Mouse (Mus musculus) intestine, embryonic 15.5 days (tissue): Measurements from ENCODE around the gene Msln. TPM values are rescaled to one million over a fixed set of nuclear protein-coding genes. Genes with fewer than 3 reads are reported as not detected.
A peak's percentile ranks its signal among the peaks of the same experiment; 100 is the strongest.

ENCODE experiments used
- ATAC-seq: fragments of 200-750 bp; cut with Nextera tagmentation; 2 replicates; pipeline ENCODE4 v1.8.0; 2017; ENCODE audit warnings: moderate TSS enrichment, moderate library complexity
- H3K27ac ChIP-seq: fragments of 300-500 bp; sonication (generic); 2 replicates; pipeline ENCODE4 v1.5.1; 2015; ENCODE audit warnings: mild to moderate bottlenecking, inconsistent platforms
- H3K27me3 ChIP-seq: fragments of 300-500 bp; sonication (generic); replicated peaks from 2 replicates; pipeline ENCODE4 v1.6.1; 2015; ENCODE audit warnings: inconsistent platforms
- H3K36me3 ChIP-seq: fragments of 300-500 bp; sonication (generic); 2 replicates; pipeline ENCODE4 v1.6.1; 2015; ENCODE audit warnings: inconsistent platforms
- H3K4me1 ChIP-seq: fragments of 300-500 bp; sonication (generic); replicated peaks from 2 replicates; pipeline ENCODE4 v1.6.1; 2015; ENCODE audit warnings: inconsistent platforms
- H3K4me2 ChIP-seq: fragments of 300-500 bp; sonication (generic); replicated peaks from 2 replicates; pipeline ENCODE4 v1.6.1; 2015; ENCODE audit warnings: mild to moderate bottlenecking, inconsistent platforms
- H3K4me3 ChIP-seq: fragments of 300-500 bp; sonication (generic); replicated peaks from 2 replicates; pipeline ENCODE4 v1.5.1; 2015; ENCODE audit warnings: inconsistent platforms
- H3K9ac ChIP-seq: fragments of 300-500 bp; sonication (generic); 2 replicates; pipeline ENCODE4 v1.6.1; 2015; ENCODE audit warnings: inconsistent platforms
- H3K9me3 ChIP-seq: fragments of 300-500 bp; sonication (generic); 2 replicates; pipeline ENCODE4 v1.6.1; 2016; ENCODE audit warnings: inconsistent platforms
- WGBS: fragments of 180-500 bp; shearing (Covaris S2); methylation state at CpG from one replicate; pipeline ENCODE4 v1.1.7; 2015; 5-methylcytosine and 5-hydroxymethylcytosine counted together
- polyA plus RNA-seq: library from polyadenylated mRNA; unstranded; fragments of >200 nt; fragmentation: Nextera tagmentation; extraction: Ambion mirVana; gene quantifications from 2 replicates; pipeline ENCODE4 v1.2.1, GENCODE M21; 2015

Gene Msln
- polyA plus RNA-seq, 1 experiment from 2014 or later, result 21.6 TPM

GRCm38 (mm10) chr17:25716711-25717637 lies 37.2 kb downstream of the Msln start, which contains the start of gene Gng13:
Gene Gng13 (plus strand): TSS chr17:25717171.
- ATAC-seq, result peak; percentile 74
- Histone ChIP-seq H3K27me3 (peaks cover 30% of the 10 kb centered on the region), H3K4me2 (peak within 1 kb of the TSS; percentile 93), H3K27ac (no peak within 1 kb of the TSS), H3K9me3 (no peaks in the 10 kb centered on the region), H3K9ac (peak within 1 kb of the TSS; percentile 44; the same call in 1 of the 2 replicates), H3K4me1 (peaks cover 12% of the 10 kb centered on the region), H3K36me3 (peaks cover 7% of the 10 kb centered on the region; the same call in 1 of the 2 replicates), H3K4me3 (peak within 1 kb of the TSS; percentile 41)
- WGBS, result under 1% methylated on average over 45 of the region's 45 CpGs

- WGBS, result 5% methylated on average over 6 of the region's 6 CpGs
- Histone ChIP-seq H3K9ac (no peak overlapping the region), H3K4me2 (0 out of 2 replicates have a peak overlapping the region, but pooled peaks have one; percentile 93), H3K9me3 (no peaks in the 10 kb centered on the region), H3K36me3 (peaks cover 7% of the 10 kb centered on the region; the same call in 1 of the 2 replicates), H3K4me1 (peaks cover 12% of the 10 kb centered on the region), H3K27me3 (peaks cover 30% of the 10 kb centered on the region), H3K4me3 (no peak overlapping the region), H3K27ac (no peak overlapping the region)
- no peak for ATAC-seq
Measured at GRCm38 (mm10) chr17:25716130-25716529, 38.0 kb downstream of the Msln start.

DNA sequence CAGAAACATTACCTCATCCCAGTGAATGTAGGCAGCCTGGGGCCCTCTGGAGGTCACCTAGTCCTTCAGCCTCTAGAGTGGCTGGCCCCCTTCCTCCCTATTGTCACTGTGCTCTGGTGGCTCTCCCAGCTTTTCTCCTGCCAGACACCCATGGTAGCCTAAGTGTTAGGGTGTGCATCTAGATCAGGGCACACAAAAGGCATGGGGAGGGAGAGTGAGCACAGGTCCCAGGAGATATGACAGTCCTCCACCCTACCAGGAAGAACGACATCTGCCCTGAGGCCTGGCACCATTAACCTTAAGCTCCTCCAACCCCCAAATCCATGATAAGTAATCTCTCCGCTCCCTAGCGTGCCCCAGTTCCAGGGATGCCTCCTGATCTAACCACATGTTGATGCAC lies 38.6 kb downstream of the Msln start:
- Histone ChIP-seq H3K4me3 (no peak overlapping the region), H3K27ac (no peak overlapping the region), H3K9me3 (no peaks in the 10 kb centered on the region), H3K9ac (no peak overlapping the region), H3K4me1 (peaks cover 12% of the 10 kb centered on the region), H3K4me2 (no peak overlapping the region), H3K27me3 (peaks cover 30% of the 10 kb centered on the region), H3K36me3 (peaks cover 5% of the 10 kb centered on the region; the same call in 1 of the 2 replicates)
- WGBS, result 52% methylated on average over 3 of the region's 3 CpGs
- no peak for ATAC-seq

- Histone ChIP-seq H3K9ac (no peak overlapping the region), H3K4me2 (no peak overlapping the region), H3K27me3 (peaks cover 7% of the 10 kb centered on the region; the same call in 1 of the 2 replicates), H3K9me3 (no peaks in the 10 kb centered on the region), H3K4me3 (no peak overlapping the region), H3K27ac (no peak overlapping the region), H3K36me3 (no peaks in the 10 kb centered on the region), H3K4me1 (no peaks in the 10 kb centered on the region)
- WGBS, result 78% methylated on average over 4 of the region's 4 CpGs
- ATAC-seq, result no peak
Measured at GRCm38 (mm10) chr17:25711136-25711535, 43.0 kb downstream of the Msln start.

- Histone ChIP-seq H3K27ac (no peak overlapping the region), H3K27me3 (0 out of 2 replicates have a peak, but pooled peaks cover 2% of the 10 kb centered on the region), H3K9ac (no peak overlapping the region), H3K36me3 (no peaks in the 10 kb centered on the region), H3K4me3 (no peak overlapping the region), H3K4me1 (no peaks in the 10 kb centered on the region), H3K9me3 (no peaks in the 10 kb centered on the region), H3K4me2 (no peak overlapping the region)
- no peak for ATAC-seq
- WGBS, result 87% methylated on average over 2 of the region's 2 CpGs
Measured at GRCm38 (mm10) chr17:25709994-25710393, 44.2 kb downstream of the Msln start.

GRCm38 (mm10) chr17:25700863-25701496 lies 53.2 kb downstream of the Msln start:
- H3K4me1 ChIP-seq, result no peaks in the 10 kb centered on the region
- no peaks in the 10 kb centered on the region for H3K36me3 ChIP-seq
- no peaks in the 10 kb centered on the region for H3K9me3 ChIP-seq
- no peak overlapping the region for H3K4me3 ChIP-seq
- no peak overlapping the region for H3K9ac ChIP-seq
- H3K27ac ChIP-seq, result no peak overlapping the region
- ATAC-seq, result no peak
- 58% methylated on average over 9 of the region's 9 CpGs for WGBS
- H3K27me3 ChIP-seq, result no peaks in the 10 kb centered on the region
- no peak overlapping the region for H3K4me2 ChIP-seq

Other genes with a start within 250 kb of the Msln start
- gene Sox8, start 183.7 kb downstream of the Msln start, polyA plus RNA-seq, result 5.8 and 6.1 TPM in 2 replicates
- 33.0 and 35.9 TPM in 2 replicates for gene Lmf1, start 175.3 kb downstream of the Msln start, polyA plus RNA-seq
- 2.6 and 2.9 TPM in 2 replicates for gene Gng13, start 37.2 kb downstream of the Msln start, polyA plus RNA-seq
- 23.5 and 26.8 TPM in 2 replicates for gene Chtf18, start 27.0 kb downstream of the Msln start, polyA plus RNA-seq
- 16.4 and 17.0 TPM in 2 replicates for gene Rpusd1, start 26.7 kb downstream of the Msln start, polyA plus RNA-seq
- gene Mslnl, start 18.3 kb downstream of the Msln start, polyA plus RNA-seq, result 0.06 TPM in 1 of 2 replicates, not detected in the other
- 29.0 and 31.5 TPM in 2 replicates for gene Narfl, start 19.4 kb upstream of the Msln start, polyA plus RNA-seq
- gene Haghl, start 31.3 kb upstream of the Msln start, polyA plus RNA-seq, result 37.9 and 41.5 TPM in 2 replicates
- gene Ccdc78, start 32.2 kb upstream of the Msln start, polyA plus RNA-seq, result 0.15 and 0.40 TPM in 2 replicates
- 82.5 and 101 TPM in 2 replicates for gene Fam173a, start 38.5 kb upstream of the Msln start, polyA plus RNA-seq
- gene AC134908.4, start 41.3 kb upstream of the Msln start, polyA plus RNA-seq, result not detected in 2 replicates
- 41.9 and 45.6 TPM in 2 replicates for gene Metrn, start 42.8 kb upstream of the Msln start, polyA plus RNA-seq
- 3.1 and 4.1 TPM in 2 replicates for gene Fbxl16, start 54.7 kb upstream of the Msln start, polyA plus RNA-seq
- gene Wdr24, start 69.2 kb upstream of the Msln start, polyA plus RNA-seq, result 25.4 and 27.7 TPM in 2 replicates
- gene Jmjd8, start 74.5 kb upstream of the Msln start, polyA plus RNA-seq, result 45.1 and 49.4 TPM in 2 replicates
- gene Stub1, start 79.0 kb upstream of the Msln start, polyA plus RNA-seq, result 297 and 322 TPM in 2 replicates
- gene Rhbdl1, start 82.9 kb upstream of the Msln start, polyA plus RNA-seq, result 1.8 and 1.9 TPM in 2 replicates
- 1.1 and 2.4 TPM in 2 replicates for gene Gm20683, start 87.4 kb upstream of the Msln start, polyA plus RNA-seq
- gene Rhot2, start 90.5 kb upstream of the Msln start, polyA plus RNA-seq, result 19.2 and 22.1 TPM in 2 replicates
- gene Wdr90, start 107.1 kb upstream of the Msln start, polyA plus RNA-seq, result 14.0 and 18.7 TPM in 2 replicates
- gene Mcrip2, start 114.4 kb upstream of the Msln start, polyA plus RNA-seq, result 73.0 and 77.0 TPM in 2 replicates
- gene Mettl26, start 120.7 kb upstream of the Msln start, polyA plus RNA-seq, result 53.5 and 67.8 TPM in 2 replicates
- gene Wfikkn1, start 126.5 kb upstream of the Msln start, polyA plus RNA-seq, result 0.29 and 0.36 TPM in 2 replicates
- 21.4 and 24.9 TPM in 2 replicates for gene Rab40c, start 165.3 kb upstream of the Msln start, polyA plus RNA-seq
- gene Pigq, start 190.6 kb upstream of the Msln start, polyA plus RNA-seq, result 52.1 and 56.4 TPM in 2 replicates
- 0.10 and 0.46 TPM in 2 replicates for gene Nhlrc4, start 190.6 kb upstream of the Msln start, polyA plus RNA-seq
- 0.20 and 0.28 TPM in 2 replicates for gene A930017K11Rik, start 198.2 kb upstream of the Msln start, polyA plus RNA-seq
- gene Capn15, start 231.4 kb upstream of the Msln start, polyA plus RNA-seq, result 18.5 and 25.1 TPM in 2 replicates